Mouse (Mus musculus): ENCODE results near the gene Cdkn2d.

DNA sequence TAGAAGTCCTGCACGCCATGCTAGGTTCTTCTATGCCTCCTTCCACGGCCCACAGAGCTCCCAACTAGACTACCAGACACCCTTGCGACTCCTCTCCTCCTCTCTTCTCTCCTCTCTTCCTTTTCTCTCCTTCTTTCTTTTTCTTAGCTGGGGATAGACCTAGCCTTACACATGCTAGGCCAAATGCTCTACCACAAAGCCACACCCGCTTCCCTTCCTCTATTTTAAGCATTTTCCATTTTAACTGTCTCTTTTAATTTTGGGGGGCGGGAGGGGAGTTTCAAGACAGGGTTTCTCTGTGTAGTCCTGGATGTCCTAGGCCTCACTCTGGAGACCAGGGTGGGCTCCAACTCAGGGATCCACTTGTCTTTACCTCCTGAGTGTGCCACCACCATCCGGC lies 27.6 kb upstream of the Cdkn2d start:
- no peak for TF ChIP-seq CTCF (IDR thresholded peaks at IDR 0.05; ENCODE audit: low read depth)
- no peak for TF ChIP-seq EP300 (IDR thresholded peaks at IDR 0.05; ENCODE audit: low read depth)

Data from liver, embryonic 14.5 days (tissue).